Mouse (Mus musculus): ENCODE results near the gene Hook2. TPM values are rescaled to one million over a fixed set of nuclear protein-coding genes. Genes with fewer than 3 reads are reported as not detected.
A peak's percentile ranks its signal among the peaks of the same experiment; 100 is the strongest.

The Hook2 gene
- total and polyA plus RNA-seq, 3 experiments, result 2.0 to 2.4 (median 2.0) TPM

DNA sequence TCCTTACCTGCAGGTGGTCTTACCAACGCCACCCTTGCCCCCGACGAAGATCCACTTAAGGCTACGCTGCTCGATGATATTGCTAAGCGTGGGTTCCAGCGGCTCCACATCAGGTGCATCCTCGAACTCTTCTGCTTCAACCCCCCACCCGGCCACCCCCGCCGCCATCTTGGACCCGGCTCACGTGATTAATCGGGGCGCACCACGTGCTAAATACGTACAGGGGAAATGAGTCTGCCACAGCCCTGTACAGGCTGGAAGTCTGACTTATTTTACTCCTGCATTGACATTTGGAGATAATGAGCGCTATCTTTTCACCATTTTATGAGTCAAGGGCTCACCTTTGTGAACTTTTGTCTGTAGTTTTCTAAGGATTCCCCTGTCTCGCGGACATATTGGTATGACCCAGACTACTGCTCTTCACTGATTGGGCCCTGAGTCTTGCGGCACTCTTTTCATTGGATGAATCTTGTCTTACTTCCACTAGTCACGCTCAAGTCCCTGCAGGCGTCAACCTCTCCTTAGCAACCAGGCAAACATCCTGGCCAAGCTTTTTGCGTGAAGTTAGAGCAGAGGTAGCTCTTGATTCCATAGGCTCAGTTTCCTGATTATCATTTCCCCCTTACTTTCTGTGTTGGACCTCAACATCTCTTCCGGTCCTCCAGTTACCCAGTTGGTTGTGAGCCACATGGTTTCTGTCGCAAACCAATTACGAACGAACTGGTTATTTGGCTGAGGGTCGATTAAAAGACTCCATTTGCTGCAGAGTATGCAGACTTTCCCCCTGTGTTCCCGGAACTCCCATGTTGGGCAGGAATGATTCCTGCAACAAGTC is 34.9 kb downstream of the Hook2 start, which contains the start of gene Asna1:
TSS of gene Asna1 (minus strand) at position 184 of the 835 bp plus-strand sequence.
- Histone ChIP-seq H3K27me3 (ENCODE audit: control insufficient read depth, insufficient read depth, low read length) (no peaks in the 10 kb centered on the region), H3K4me3 (peak within 1 kb of the TSS; percentile 66), H3K36me3 (ENCODE audit: control insufficient read depth, insufficient read depth, low read length) (no peaks in the 10 kb centered on the region), H3K27ac (peak within 1 kb of the TSS; percentile 100), H3K79me2 (replicated peaks; ENCODE audit: control insufficient read depth, insufficient read depth, low read length) (peaks cover 5% of the 10 kb centered on the region; the same call in 1 of the 2 replicates), H3K4me1 (ENCODE audit: control insufficient read depth, insufficient read depth, low read length) (peaks cover 15% of the 10 kb centered on the region), H3K9ac (ENCODE audit: low read depth, low read length) (peak within 1 kb of the TSS; percentile 92)
- intact Hi-C loops (cut with DNase I), result loop anchor here (10.0 kb wide), 1 partner anchor 51 kb away; the partner anchor contains the start of gene Junb
- TF ChIP-seq EP300 (IDR thresholded peaks at IDR 0.05; ENCODE audit: insufficient read depth, low read depth, low read length) (peak; percentile 43; the same call in 1 of the 2 replicates), POLR2A (IDR thresholded peaks at IDR 0.05; ENCODE audit: insufficient read depth, low read depth, low read length) (peak; percentile 54; the same call in 1 of the 2 replicates), CTCF (IDR thresholded peaks at IDR 0.05) (no peak)
- peak; percentile 86 to 87 for DNase-seq
- 3% methylated on average over 30 of the region's 30 CpGs for WGBS

DNA sequence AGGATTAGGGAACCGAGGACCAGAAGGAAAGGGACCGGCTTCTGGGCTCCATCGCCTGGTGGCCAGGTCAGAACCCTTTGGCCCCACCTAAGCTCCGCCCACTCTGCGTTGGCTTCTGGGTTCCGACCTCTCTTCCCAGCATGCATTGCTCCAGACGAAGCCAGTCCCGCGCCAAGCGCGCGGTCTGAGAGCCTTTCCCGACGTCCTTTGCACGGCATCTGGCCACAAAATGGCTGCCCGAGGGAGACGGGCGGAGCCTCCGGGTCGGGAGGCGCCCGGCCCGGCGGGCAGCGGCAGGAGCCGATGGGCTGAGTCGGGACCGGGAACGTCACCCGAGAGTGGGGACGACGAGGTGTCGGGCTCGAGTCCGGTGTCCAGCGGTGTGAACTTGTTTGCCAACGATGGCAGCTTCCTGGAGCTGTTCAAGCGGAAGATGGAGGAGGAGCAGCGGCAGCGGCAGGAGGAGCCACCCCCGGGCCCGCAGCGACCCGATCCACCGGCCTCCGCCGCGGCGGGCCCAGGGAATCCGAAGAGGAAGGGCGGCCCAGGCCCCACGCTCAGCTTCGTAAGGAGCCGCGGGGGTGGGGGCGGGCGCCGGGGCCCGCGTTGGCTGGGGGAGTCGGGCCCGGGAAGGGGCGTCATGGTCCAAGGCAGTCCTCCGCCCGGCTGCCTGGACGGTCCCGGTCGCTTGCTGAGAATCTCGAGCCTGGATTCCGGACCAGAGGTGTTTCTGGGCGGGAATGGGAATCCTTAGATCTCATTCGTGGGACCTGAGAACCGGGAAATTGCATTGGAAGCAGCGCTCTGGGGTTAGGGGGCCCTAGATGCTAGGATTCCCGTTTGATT is 36.5 kb downstream of the Hook2 start, which contains the start of gene Trir:
TSS of gene Trir (plus strand) at position 154 of the 846 bp plus-strand sequence.
- peak within 1 kb of the TSS; percentile 100 for H3K27ac ChIP-seq
- peak within 1 kb of the TSS; percentile 87 for H3K4me3 ChIP-seq
- WGBS, result under 1% methylated on average over 75 of the region's 75 CpGs
- H3K9ac ChIP-seq (ENCODE audit: low read depth, low read length), result peak within 1 kb of the TSS; percentile 90
- peak; percentile 46 for TF ChIP-seq CTCF (IDR thresholded peaks at IDR 0.05)
- TF ChIP-seq POLR2A (IDR thresholded peaks at IDR 0.05; ENCODE audit: insufficient read depth, low read depth, low read length), result peak; percentile 96
- peak; percentile 88 for TF ChIP-seq EP300 (IDR thresholded peaks at IDR 0.05; ENCODE audit: insufficient read depth, low read depth, low read length)
- H3K36me3 ChIP-seq (ENCODE audit: control insufficient read depth, insufficient read depth, low read length), result no peaks in the 10 kb centered on the region
- H3K79me2 ChIP-seq (replicated peaks; ENCODE audit: control insufficient read depth, insufficient read depth, low read length), result peaks cover 5% of the 10 kb centered on the region; the same call in 1 of the 2 replicates
- intact Hi-C loops (cut with DNase I), result loop anchor here (10.0 kb wide), 1 partner anchor 52 kb away; the partner anchor contains the start of gene Junb
- H3K27me3 ChIP-seq (ENCODE audit: control insufficient read depth, insufficient read depth, low read length), result no peaks in the 10 kb centered on the region
- DNase-seq, result peak; percentile 98
- H3K4me1 ChIP-seq (ENCODE audit: control insufficient read depth, insufficient read depth, low read length), result peaks cover 15% of the 10 kb centered on the region

DNA sequence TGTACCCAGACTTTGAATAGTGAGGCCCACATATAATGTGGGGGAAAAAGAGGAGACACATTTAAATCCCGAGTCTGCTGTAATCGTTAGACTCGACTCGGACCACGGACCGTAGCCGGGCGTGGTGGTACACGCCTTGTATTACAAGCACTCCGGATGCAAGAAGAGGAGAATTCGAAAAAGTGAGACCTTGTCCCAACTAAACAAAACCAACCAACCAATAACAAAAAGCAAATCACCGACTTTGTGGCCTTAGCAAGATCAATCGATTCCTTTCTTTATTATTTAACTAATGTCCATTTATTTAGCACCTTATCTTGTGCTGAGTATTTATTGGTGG is 37.1 kb downstream of the Hook2 start:
- WGBS, result under 1% methylated on average over 13 of the region's 13 CpGs
- H3K79me2 ChIP-seq (replicated peaks; ENCODE audit: control insufficient read depth, insufficient read depth, low read length), result peaks cover 5% of the 10 kb centered on the region; the same call in 1 of the 2 replicates
- peak overlapping the region; percentile 90 for H3K9ac ChIP-seq (ENCODE audit: low read depth, low read length)
- peaks cover 15% of the 10 kb centered on the region for H3K4me1 ChIP-seq (ENCODE audit: control insufficient read depth, insufficient read depth, low read length)
- TF ChIP-seq EP300 (IDR thresholded peaks at IDR 0.05; ENCODE audit: insufficient read depth, low read depth, low read length), result no peak
- no peak for TF ChIP-seq POLR2A (IDR thresholded peaks at IDR 0.05; ENCODE audit: insufficient read depth, low read depth, low read length)
- H3K36me3 ChIP-seq (ENCODE audit: control insufficient read depth, insufficient read depth, low read length), result peaks cover 6% of the 10 kb centered on the region; the same call in 1 of the 2 replicates
- no peak for DNase-seq
- no peaks in the 10 kb centered on the region for H3K27me3 ChIP-seq (ENCODE audit: control insufficient read depth, insufficient read depth, low read length)
- peak overlapping the region; percentile 87 for H3K4me3 ChIP-seq
- intact Hi-C loops (cut with DNase I), result loop anchor here (10.0 kb wide), 1 partner anchor 53 kb away; the partner anchor contains the start of gene Junb
- peak overlapping the region; percentile 100 for H3K27ac ChIP-seq

DNA sequence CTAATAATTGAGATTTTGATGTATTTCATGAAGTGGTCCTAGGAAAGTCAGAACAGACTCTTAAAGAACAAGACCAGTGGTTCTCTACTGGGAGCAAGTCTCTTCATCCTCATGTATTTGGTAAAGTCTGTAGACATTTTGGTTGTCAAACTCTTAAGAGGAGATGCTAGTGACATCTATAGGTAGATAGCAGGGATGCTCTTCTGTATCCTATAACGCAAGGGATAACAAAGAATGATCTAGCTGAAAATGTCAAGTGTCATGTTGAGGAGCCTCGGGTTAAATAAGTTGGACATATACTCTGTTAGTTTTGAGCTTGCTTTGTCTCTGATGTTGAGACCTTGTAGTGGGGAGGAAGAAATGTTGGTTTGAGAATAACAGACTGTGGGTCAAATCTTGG is 37.5 kb downstream of the Hook2 start:
- Histone ChIP-seq H3K36me3 (ENCODE audit: control insufficient read depth, insufficient read depth, low read length) (peaks cover 9% of the 10 kb centered on the region), H3K79me2 (replicated peaks; ENCODE audit: control insufficient read depth, insufficient read depth, low read length) (peaks cover 5% of the 10 kb centered on the region; the same call in 1 of the 2 replicates), H3K4me1 (ENCODE audit: control insufficient read depth, insufficient read depth, low read length) (peaks cover 15% of the 10 kb centered on the region), H3K27me3 (ENCODE audit: control insufficient read depth, insufficient read depth, low read length) (no peaks in the 10 kb centered on the region), H3K27ac (peak overlapping the region; percentile 100), H3K9ac (ENCODE audit: low read depth, low read length) (peak overlapping the region; percentile 21; the same call in 1 of the 2 replicates), H3K4me3 (peak overlapping the region; percentile 87)
- DNase-seq, result no peak
- intact Hi-C loops (cut with DNase I), result loop anchor here (10.0 kb wide), 1 partner anchor 53 kb away; the partner anchor contains the start of gene Junb
- WGBS, result 8% methylated on average over 2 of the region's 2 CpGs
- no peak for TF ChIP-seq POLR2A (IDR thresholded peaks at IDR 0.05; ENCODE audit: insufficient read depth, low read depth, low read length)
- TF ChIP-seq EP300 (IDR thresholded peaks at IDR 0.05; ENCODE audit: insufficient read depth, low read depth, low read length), result no peak
- no peak for TF ChIP-seq CTCF (IDR thresholded peaks at IDR 0.05)

DNA sequence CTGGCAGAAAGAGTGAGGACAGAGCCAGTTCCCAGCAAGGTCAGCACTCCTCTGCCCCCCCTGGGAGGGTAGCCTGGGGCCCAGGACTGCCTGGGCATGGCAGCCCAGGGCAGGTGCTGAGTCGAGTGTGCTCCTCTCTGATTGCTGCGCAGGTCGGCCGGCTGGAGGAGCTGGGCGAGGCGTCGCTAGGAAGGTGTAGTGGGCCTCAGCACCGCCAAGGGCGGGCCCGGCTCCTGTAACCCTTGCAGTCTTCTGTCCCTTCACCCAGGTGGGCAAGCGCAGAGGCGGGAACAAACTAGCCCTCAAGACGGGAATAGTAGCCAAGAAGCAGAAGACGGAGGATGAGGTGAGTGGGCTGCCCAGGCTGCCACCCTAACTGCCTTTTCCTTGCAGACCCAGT is 38.9 kb downstream of the Hook2 start:
- no peak for TF ChIP-seq CTCF (IDR thresholded peaks at IDR 0.05)
- no peak for TF ChIP-seq EP300 (IDR thresholded peaks at IDR 0.05; ENCODE audit: insufficient read depth, low read depth, low read length)
- TF ChIP-seq POLR2A (IDR thresholded peaks at IDR 0.05; ENCODE audit: insufficient read depth, low read depth, low read length), result no peak
- intact Hi-C loops (cut with DNase I), result loop anchor here (10.0 kb wide), 1 partner anchor 54 kb away; the partner anchor contains the start of gene Junb
- no peak overlapping the region for H3K4me3 ChIP-seq
- peak in 1 of 2 experiments; percentile 28 for DNase-seq
- 71% methylated on average over 14 of the region's 14 CpGs for WGBS
- H3K4me1 ChIP-seq (ENCODE audit: control insufficient read depth, insufficient read depth, low read length), result peaks cover 13% of the 10 kb centered on the region
- H3K79me2 ChIP-seq (replicated peaks; ENCODE audit: control insufficient read depth, insufficient read depth, low read length), result peaks cover 5% of the 10 kb centered on the region; the same call in 1 of the 2 replicates
- no peaks in the 10 kb centered on the region for H3K27me3 ChIP-seq (ENCODE audit: control insufficient read depth, insufficient read depth, low read length)
- H3K9ac ChIP-seq (ENCODE audit: low read depth, low read length), result no peak overlapping the region
- peaks cover 9% of the 10 kb centered on the region for H3K36me3 ChIP-seq (ENCODE audit: control insufficient read depth, insufficient read depth, low read length)
- peak overlapping the region; percentile 24 for H3K27ac ChIP-seq

All from heart, adult 2 months (tissue).